Mouse (Mus musculus): ENCODE data around the gene Oma1. TPM values are rescaled to one million over a fixed set of nuclear protein-coding genes. Genes with fewer than 3 reads are reported as not detected.

Oma1 gene
- 14.4 TPM for polyA plus RNA-seq (2014; fragmentation: Illumina TruSeq; extraction: RNeasy Lipid Tissue Mini Kit (QIAGEN cat#74804); ENCODE audit: insufficient read depth, low read depth, low replicate concordance)

DNA sequence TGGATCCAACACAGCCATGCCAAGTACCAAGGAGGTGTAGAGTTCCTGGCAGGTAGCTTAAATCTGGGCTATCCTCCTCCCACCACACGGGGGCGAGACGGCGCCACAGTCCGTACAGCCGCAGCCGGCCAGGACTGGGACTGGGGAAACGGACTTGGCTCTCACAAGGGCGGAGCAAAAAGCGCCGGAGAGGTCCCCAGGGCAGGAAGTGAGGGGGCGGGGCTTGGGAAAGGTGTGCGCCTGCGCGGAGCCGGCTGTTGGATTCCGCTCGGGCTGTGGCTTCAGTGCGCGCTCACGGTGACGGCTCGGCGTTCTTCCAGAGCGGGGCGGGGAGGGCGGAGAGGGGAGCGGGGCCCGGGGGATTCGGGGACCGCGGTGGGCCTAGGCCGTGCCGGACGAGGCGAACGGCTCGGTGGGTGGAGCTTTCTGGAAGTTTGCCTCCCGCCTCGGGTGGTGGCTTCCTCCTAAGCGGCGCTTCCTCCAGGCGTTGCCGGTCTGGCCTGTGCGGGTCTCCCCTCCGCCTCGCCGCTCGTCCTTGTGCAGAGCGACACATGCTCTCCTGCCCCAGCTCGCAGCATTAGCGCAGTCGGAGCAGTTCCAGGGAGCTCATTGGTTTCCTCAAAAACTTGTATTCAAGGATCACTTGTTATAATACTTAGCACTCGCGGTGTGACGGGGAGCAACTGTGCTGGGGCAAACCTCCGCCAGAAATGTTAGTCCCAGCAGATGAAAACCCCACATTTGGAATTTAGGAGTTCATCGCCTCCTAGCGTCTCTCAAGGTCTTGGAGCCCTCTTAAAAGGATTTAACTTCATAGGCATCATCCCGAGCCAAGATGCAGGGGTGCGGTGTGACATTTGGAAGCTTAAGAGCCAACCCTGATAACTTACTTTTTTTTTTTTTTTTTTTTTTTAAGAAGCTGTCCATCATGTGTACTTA lies at the start of gene Oma1:
Gene Oma1 (plus strand): TSS at position 226 of the 939 bp plus-strand sequence.

DNA sequence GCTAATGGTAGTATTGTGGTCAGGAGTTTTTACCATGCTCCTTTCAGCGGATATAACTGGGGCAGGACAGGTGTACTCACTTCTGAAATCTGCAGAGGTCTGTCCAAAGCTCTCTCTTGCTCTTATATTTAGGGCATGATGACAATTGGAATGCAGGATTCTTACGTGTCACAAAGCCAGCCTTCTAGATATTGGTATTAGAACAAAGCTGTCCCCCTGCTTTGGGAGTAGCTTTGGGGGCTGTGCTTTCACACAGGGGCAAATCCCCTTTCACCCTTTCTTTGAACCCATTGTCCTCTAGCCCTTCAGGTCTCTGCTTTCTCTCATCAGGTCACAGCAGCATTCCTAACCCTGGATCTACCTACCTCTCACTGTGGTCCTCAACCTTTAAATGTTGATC lies 22.8 kb upstream of the Oma1 start, which contains the start of gene 4921539E11Rik:
Gene 4921539E11Rik (minus strand): TSS at position 101 of the 400 bp plus-strand sequence.

Other genes starting within 250 kb of the Oma1 start
- gene Mier1, start 199.4 kb upstream of the Oma1 start, polyA plus RNA-seq (2014; fragmentation: Illumina TruSeq; extraction: RNeasy Lipid Tissue Mini Kit (QIAGEN cat#74804); ENCODE audit: insufficient read depth, low read depth, low replicate concordance) = 23.2 TPM
- 5.9 TPM for gene Wdr78, start 199.3 kb upstream of the Oma1 start, polyA plus RNA-seq (2014; fragmentation: Illumina TruSeq; extraction: RNeasy Lipid Tissue Mini Kit (QIAGEN cat#74804); ENCODE audit: insufficient read depth, low read depth, low replicate concordance)
- gene Slc35d1, start 98.6 kb upstream of the Oma1 start, polyA plus RNA-seq (2014; fragmentation: Illumina TruSeq; extraction: RNeasy Lipid Tissue Mini Kit (QIAGEN cat#74804); ENCODE audit: insufficient read depth, low read depth, low replicate concordance) = 3.3 TPM
- gene 4921539E11Rik, start 22.9 kb upstream of the Oma1 start, polyA plus RNA-seq (2014; fragmentation: Illumina TruSeq; extraction: RNeasy Lipid Tissue Mini Kit (QIAGEN cat#74804); ENCODE audit: insufficient read depth, low read depth, low replicate concordance) = not detected